Mouse (Mus musculus) embryonic facial prominence, embryonic 11.5 days (tissue): ENCODE measurements around the gene Erbb3. TPM values are rescaled to one million over a fixed set of nuclear protein-coding genes. Genes with fewer than 3 reads are reported as not detected.

Experiments used
- ATAC-seq: fragments of 200-750 bp; cut with Nextera tagmentation; replicated peaks from 2 replicates; pipeline ENCODE4 v1.8.0; 2017; ENCODE audit warnings: low read depth; ENCODE audit not compliant: insufficient number of reproducible peaks, low FRiP score, low TSS enrichment
- DNase-seq: peaks from one replicate; pipeline ENCODE4 v3.0.0-alpha.2; 2015; ENCODE audit warnings: low spot score
- H3K27ac ChIP-seq: fragments of 300-500 bp; sonication (generic); replicated peaks from 2 replicates; pipeline ENCODE4 v1.5.1; 2014; ENCODE audit warnings: mild to moderate bottlenecking, low read depth, low read length, control low read depth
- H3K27me3 ChIP-seq: fragments of 300-500 bp; sonication (generic); 2 replicates; pipeline ENCODE4 v1.6.1; 2014; ENCODE audit warnings: mild to moderate bottlenecking, low read length, moderate library complexity, mixed read lengths; ENCODE audit not compliant: control insufficient read depth, insufficient read depth
- H3K36me3 ChIP-seq: fragments of 300-500 bp; sonication (generic); replicated peaks from 2 replicates; pipeline ENCODE4 v1.6.1; 2014; ENCODE audit warnings: low read depth, mild to moderate bottlenecking, low read length, moderate library complexity, mixed read lengths; ENCODE audit not compliant: control insufficient read depth, insufficient read depth
- H3K4me1 ChIP-seq: fragments of 300-500 bp; sonication (generic); 2 replicates; pipeline ENCODE4 v1.6.1; 2014; ENCODE audit warnings: low read length, mixed read lengths; ENCODE audit not compliant: control insufficient read depth, insufficient read depth
- H3K4me2 ChIP-seq: fragments of 300-500 bp; sonication (generic); 2 replicates; pipeline ENCODE4 v1.6.1; 2014; ENCODE audit warnings: low read depth, mild to moderate bottlenecking, control low read depth, low read length, moderate library complexity
- H3K4me3 ChIP-seq: fragments of 300-500 bp; sonication (generic); 2 replicates; pipeline ENCODE4 v1.5.1; 2014; ENCODE audit warnings: low read depth, low read length, control low read depth
- H3K9ac ChIP-seq: fragments of 300-500 bp; sonication (generic); replicated peaks from 2 replicates; pipeline ENCODE4 v1.6.1; 2014; ENCODE audit warnings: mild to moderate bottlenecking, control low read depth, low read length
- H3K9me3 ChIP-seq: fragments of 300-500 bp; sonication (generic); replicated peaks from 2 replicates; pipeline ENCODE4 v1.6.1; 2016; ENCODE audit warnings: mild to moderate bottlenecking, low read length, inconsistent platforms, mixed read lengths; ENCODE audit not compliant: control insufficient read depth
- WGBS: fragments of 180-500 bp; shearing (Covaris S2); extraction: QIAGEN DNeasy Blood & Tissue Kit; methylation state at CpG from one replicate; pipeline ENCODE4 v1.1.7; 2014; 5-methylcytosine and 5-hydroxymethylcytosine counted together
- microRNA-seq: library from miRNA; unstranded; fragments of <30 nt; microRNA quantifications from one replicate; pipeline ENCODE4, GENCODE M21; 2016; ENCODE audit warnings: borderline number of aligned reads
- polyA plus RNA-seq: library from polyadenylated mRNA; unstranded; fragments of >200 nt; fragmentation: Nextera tagmentation; extraction: Ambion mirVana; gene quantifications from 2 replicates; pipeline ENCODE4 v1.2.1, GENCODE M21; 2014

Gene Erbb3
- polyA plus RNA-seq, 1 experiment from 2014 or later, result 10.6 TPM

GRCm38 (mm10) chr10:128518833-128519232 lies 70.6 kb downstream of the Erbb3 start:
- Histone ChIP-seq H3K27me3 (peaks cover 22% of the 10 kb centered on the region), H3K4me1 (no peaks in the 10 kb centered on the region; the same call in 1 of the 2 replicates), H3K27ac (no peak overlapping the region), H3K36me3 (no peaks in the 10 kb centered on the region), H3K4me2 (no peak overlapping the region), H3K4me3 (no peak overlapping the region), H3K9me3 (no peaks in the 10 kb centered on the region), H3K9ac (no peak overlapping the region)
- WGBS, result 60% methylated on average over 7 of the region's 7 CpGs
- ATAC-seq, result no peak
- no peak for DNase-seq

Small RNA genes within 50 kb of the gene (microRNA-seq; reads per million reads assigned to microRNA genes)
- gene Gm47275 (not detected), gene Mir6917 (not detected)

Other genes starting within 250 kb of the Erbb3 start
- 13.2 and 13.5 TPM in 2 replicates for gene Coq10a, start 220.7 kb downstream of the Erbb3 start, polyA plus RNA-seq
- gene Ankrd52, start 212.5 kb downstream of the Erbb3 start, polyA plus RNA-seq, result 9.3 and 10.4 TPM in 2 replicates
- not detected in 2 replicates for gene Slc39a5, start 188.4 kb downstream of the Erbb3 start, polyA plus RNA-seq
- gene Nabp2, start 178.2 kb downstream of the Erbb3 start, polyA plus RNA-seq, result 92.2 and 99.1 TPM in 2 replicates
- 36.4 and 38.9 TPM in 2 replicates for gene Rnf41, start 178.0 kb downstream of the Erbb3 start, polyA plus RNA-seq
- gene Smarcc2, start 130.4 kb downstream of the Erbb3 start, polyA plus RNA-seq, result 103 and 109 TPM in 2 replicates
- gene Myl6, start 95.5 kb downstream of the Erbb3 start, polyA plus RNA-seq, result 678 and 740 TPM in 2 replicates
- gene Myl6b, start 91.0 kb downstream of the Erbb3 start, polyA plus RNA-seq, result 2.3 and 2.9 TPM in 2 replicates
- 12.5 and 15.8 TPM in 2 replicates for gene Esyt1, start 63.8 kb downstream of the Erbb3 start, polyA plus RNA-seq
- 13.6 and 15.0 TPM in 2 replicates for gene Zc3h10, start 41.9 kb downstream of the Erbb3 start, polyA plus RNA-seq
- 3,098 and 3,409 TPM in 2 replicates for gene Rpl41, start 40.3 kb downstream of the Erbb3 start, polyA plus RNA-seq
- 268 and 270 TPM in 2 replicates for gene Pa2g4, start 23.7 kb downstream of the Erbb3 start, polyA plus RNA-seq
- 765 and 782 TPM in 2 replicates for gene Rps26, start 37.1 kb upstream of the Erbb3 start, polyA plus RNA-seq
- gene Ikzf4, start 56.3 kb upstream of the Erbb3 start, polyA plus RNA-seq, result 3.5 and 4.9 TPM in 2 replicates
- 12.2 and 15.1 TPM in 2 replicates for gene Suox, start 84.4 kb upstream of the Erbb3 start, polyA plus RNA-seq
- 71.6 and 74.3 TPM in 2 replicates for gene Rab5b, start 106.6 kb upstream of the Erbb3 start, polyA plus RNA-seq
- gene Pmel, start 114.5 kb upstream of the Erbb3 start, polyA plus RNA-seq, result 28.7 and 68.1 TPM in 2 replicates
- gene Cdk2, start 115.4 kb upstream of the Erbb3 start, polyA plus RNA-seq, result 135 and 146 TPM in 2 replicates
- 5.9 and 8.0 TPM in 2 replicates for gene Dgka, start 155.2 kb upstream of the Erbb3 start, polyA plus RNA-seq
- 45.9 TPM in 2 replicates for gene Pym1, start 158.2 kb upstream of the Erbb3 start, polyA plus RNA-seq
- gene Mmp19, start 201.3 kb upstream of the Erbb3 start, polyA plus RNA-seq, result 0.21 and 0.24 TPM in 2 replicates
- gene Dnajc14, start 214.4 kb upstream of the Erbb3 start, polyA plus RNA-seq, result 33.8 and 35.0 TPM in 2 replicates
- gene Tmem198b, start 214.7 kb upstream of the Erbb3 start, polyA plus RNA-seq, result 14.2 and 14.8 TPM in 2 replicates
- 279 and 318 TPM in 2 replicates for gene Sarnp, start 227.7 kb upstream of the Erbb3 start, polyA plus RNA-seq
- gene Ormdl2, start 232.0 kb upstream of the Erbb3 start, polyA plus RNA-seq, result 47.7 and 48.0 TPM in 2 replicates